Mouse (Mus musculus) kidney, postnatal 25 days (tissue): ENCODE measurements at regions not wholly inside any gene's neighbourhood (a gene's known extent, or its start where the extent isn't known, plus 50 kb on each side); places are given as distances from the start of the nearest gene placed in this dataset.

Experiments
- DNase-seq, 2 experiments: peaks; one replicate each; pipeline ENCODE4 v3.0.0; 2021; ENCODE audit warnings: mixed read lengths in 2 of 2

- no peak for DNase-seq
Observed at GRCm38 (mm10) chr4:87386271-87386670, 156.0 kb upstream of the Slc24a2 start.

- no peak for DNase-seq
Observed at GRCm38 (mm10) chr4:87385221-87385739, 155.0 kb upstream of the Slc24a2 start.

GRCm38 (mm10) chr4:87384469-87385044 lies 154.3 kb upstream of the Slc24a2 start:
- no peak for DNase-seq

GRCm38 (mm10) chr4:87380716-87381115 lies 150.4 kb upstream of the Slc24a2 start:
- no peak for DNase-seq

GRCm38 (mm10) chr4:87379516-87380173 lies 149.4 kb upstream of the Slc24a2 start:
- no peak for DNase-seq

- DNase-seq = no peak
Observed at GRCm38 (mm10) chr4:87371960-87372359, 141.7 kb upstream of the Slc24a2 start.

- DNase-seq = peak; percentile 2 to 36
Observed at GRCm38 (mm10) chr4:87369626-87370234, 139.5 kb upstream of the Slc24a2 start.

GRCm38 (mm10) chr4:87368413-87369160 lies 138.3 kb upstream of the Slc24a2 start:
- DNase-seq = peak; percentile 49 to 52

GRCm38 (mm10) chr4:87367732-87368412 lies 137.6 kb upstream of the Slc24a2 start:
- peak; percentile 73 to 75 for DNase-seq

GRCm38 (mm10) chr4:87362201-87362600 lies 131.9 kb upstream of the Slc24a2 start:
- no peak for DNase-seq

- DNase-seq = peak; percentile 57 to 59
Observed at GRCm38 (mm10) chr4:87359483-87359882, 129.2 kb upstream of the Slc24a2 start.

GRCm38 (mm10) chr4:87359004-87359403 lies 128.7 kb upstream of the Slc24a2 start:
- no peak for DNase-seq

- DNase-seq = no peak
Observed at GRCm38 (mm10) chr4:87332968-87333367, 102.7 kb upstream of the Slc24a2 start.

GRCm38 (mm10) chr4:87329136-87329535 lies 98.9 kb upstream of the Slc24a2 start:
- DNase-seq = no peak

- DNase-seq = no peak
Observed at GRCm38 (mm10) chr4:87321726-87322349, 91.6 kb upstream of the Slc24a2 start.

- DNase-seq = no peak
Observed at GRCm38 (mm10) chr4:87298129-87298528, 67.9 kb upstream of the Slc24a2 start.

- DNase-seq = no peak
Observed at GRCm38 (mm10) chr4:87294538-87294937, 64.3 kb upstream of the Slc24a2 start.
